Mouse (Mus musculus) heart, postnatal 36 days (tissue): ENCODE results near the gene Mtap. TPM values are rescaled to one million over a fixed set of nuclear protein-coding genes. Genes with fewer than 3 reads are reported as not detected.

Experiments
- DNase-seq, 2 experiments: peaks; one replicate each; pipeline ENCODE4 v3.0.0; 2021 to 2022
- intact Hi-C: fragments of 180-260 bp; cut with DNase I; formaldehyde crosslinking; loops from one replicate; pipeline ENCODE4 v1.15.1; 2025
- total RNA-seq, 2 experiments: library from RNA; stranded (reverse); gene quantifications; 2 replicates each; pipeline ENCODE4 v1.2.3; 2021

Mtap gene
- total RNA-seq, 2 experiments from 2014 or later: 20.5 to 21.0 TPM

DNA sequence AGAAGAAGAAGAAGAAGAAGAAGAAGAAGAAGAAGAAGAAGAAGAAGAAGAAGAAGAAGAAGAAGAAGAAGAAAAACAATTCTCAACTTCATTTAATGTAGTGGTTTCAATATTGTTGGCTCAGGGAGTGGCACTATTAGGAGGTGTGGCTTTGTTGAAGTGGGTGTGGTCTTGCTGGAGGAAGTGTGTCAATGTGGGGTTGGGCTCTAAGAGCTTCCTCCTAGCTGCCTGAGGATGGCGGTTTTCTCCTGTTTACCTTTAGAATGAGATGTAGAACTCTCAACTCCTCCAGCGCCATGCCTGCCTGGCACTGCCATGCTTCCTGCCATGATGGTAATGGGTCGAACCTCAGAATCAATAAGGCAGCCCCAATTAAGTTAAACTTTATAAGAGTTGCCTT, 5.1 kb upstream of the Mtap start:
- DNase-seq: no peak
- intact Hi-C loops: no loop called here

DNA sequence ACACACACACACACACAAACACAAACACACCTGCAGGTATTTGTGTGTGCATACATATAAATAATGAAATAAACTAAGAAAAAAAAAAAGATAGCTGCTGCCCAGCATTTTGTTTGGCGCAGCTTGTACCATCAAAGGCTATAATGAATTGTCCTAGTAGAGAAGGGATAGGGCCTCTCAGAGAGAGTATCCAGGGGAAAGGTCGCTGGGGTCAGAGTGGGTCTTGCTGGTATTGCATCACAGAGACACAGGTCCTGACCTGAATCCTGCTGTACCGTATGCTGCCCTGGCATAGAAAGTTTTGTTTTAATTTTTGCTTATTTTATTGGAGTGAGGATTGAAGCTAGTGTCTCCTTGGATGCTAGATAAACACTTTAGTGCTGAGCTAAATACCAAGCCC, 566 bp upstream of the Mtap start:
- DNase-seq: no peak
- intact Hi-C loops: no loop called here

DNA sequence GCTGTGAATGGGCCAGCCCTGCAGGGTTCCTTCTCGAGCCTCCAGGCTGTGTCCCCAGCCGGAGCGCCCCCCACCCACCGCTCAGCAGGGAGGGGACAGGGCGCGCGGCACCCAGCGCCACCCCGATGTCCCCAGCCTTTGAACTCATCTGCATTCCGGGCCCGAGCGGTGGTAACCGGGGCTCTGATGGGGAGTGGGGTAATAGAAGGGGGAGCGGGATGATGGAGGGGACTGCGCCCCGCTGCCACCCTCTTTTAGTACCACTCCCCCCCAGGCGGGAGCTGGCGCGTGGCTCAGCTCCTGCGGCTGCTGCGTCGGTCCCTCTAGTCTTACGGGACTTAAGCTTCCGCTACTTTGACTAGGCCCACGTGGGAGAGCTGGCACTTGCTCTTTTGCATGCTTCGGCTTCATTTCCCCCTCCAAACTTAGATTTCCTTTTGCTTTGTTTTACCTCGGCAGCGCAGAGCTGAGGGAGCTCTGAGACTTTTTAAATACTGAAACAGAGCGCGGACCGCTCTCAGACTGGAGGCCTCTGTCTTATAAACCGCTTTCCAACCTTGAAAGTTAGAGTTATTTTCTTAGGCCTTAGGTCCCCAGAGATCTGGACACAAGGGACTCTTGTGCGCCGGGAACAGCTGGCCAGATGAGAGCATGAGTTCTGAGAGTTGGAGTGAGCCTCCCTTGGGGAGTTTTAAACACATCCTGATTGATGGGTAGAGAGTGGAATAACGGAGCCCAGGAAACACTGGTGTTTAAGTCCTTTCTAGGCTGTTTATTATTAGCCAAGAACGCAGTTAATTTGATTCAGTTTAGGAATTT, 829 bp downstream of the Mtap start:
- intact Hi-C loops: no loop called here

DNA sequence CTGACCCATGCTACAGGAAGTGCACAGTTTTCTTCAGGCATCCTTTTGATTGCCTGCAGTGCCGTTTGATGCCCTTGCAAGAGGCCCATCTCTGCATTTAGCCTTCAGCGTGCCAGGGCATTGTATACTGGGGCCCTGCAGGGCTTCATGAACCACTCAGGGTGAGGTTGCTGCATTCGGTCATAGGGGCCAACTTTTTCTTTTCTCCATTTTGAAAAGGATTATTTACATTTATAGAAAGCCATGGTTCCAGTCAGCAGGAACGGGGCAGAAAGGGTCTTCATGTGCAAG, 1.4 kb downstream of the Mtap start:
- intact Hi-C loops: no loop called here
- DNase-seq: no peak

More for the DNA sequence above, 829 bp downstream of the Mtap start:
- peak; percentile 52 to 60 for DNase-seq

DNA sequence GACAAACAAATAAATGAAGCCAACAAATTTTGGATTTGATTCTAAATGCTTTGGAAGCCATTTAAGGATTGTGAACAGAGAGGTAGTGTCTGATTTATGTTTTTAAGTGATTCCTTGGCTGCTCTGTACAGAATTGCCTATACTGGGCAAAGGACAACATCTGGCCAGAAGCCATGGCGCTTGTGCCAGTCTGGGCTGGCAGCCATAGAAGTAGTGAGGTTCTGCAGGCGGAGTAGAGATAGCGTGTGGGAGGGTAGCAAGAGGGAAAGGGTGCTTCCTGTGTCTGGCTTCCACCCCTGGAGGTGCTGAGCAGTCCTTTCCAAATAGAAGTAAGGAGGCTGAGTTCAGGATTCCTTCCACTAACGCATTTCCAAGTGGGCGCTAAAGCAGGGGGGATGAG, 3.9 kb downstream of the Mtap start:
- intact Hi-C loops: loop anchor here (5.0 kb wide), 1 partner anchor 151 kb away; the partner anchor contains the start of gene Cdkn2a
- DNase-seq: peak; percentile 67 to 70

DNA sequence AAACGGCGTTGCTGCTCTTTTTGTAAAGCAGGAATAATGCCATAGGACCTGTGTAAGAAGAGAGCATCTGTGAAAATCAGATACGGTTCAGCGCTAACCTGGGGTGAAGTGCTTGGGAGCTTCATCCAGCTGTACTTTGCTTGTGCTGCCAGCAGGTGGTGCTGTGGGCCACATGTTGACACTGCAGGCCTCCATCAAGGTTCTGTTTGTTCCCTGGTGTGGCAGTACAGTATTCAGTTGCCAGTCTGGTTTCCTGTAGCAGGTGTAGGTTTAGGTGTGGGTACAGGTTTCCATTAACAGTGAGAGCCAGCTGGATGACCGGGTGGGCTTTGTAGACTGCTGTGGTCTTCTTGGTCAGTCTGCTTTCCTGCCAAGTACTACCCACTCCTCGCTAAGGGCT, 8.5 kb downstream of the Mtap start:
- intact Hi-C loops: loop anchor here (1.0 to 5.0 kb wide), 2 partner anchors 165 to 547 kb away; no protein-coding TSS in a partner anchor

DNA sequence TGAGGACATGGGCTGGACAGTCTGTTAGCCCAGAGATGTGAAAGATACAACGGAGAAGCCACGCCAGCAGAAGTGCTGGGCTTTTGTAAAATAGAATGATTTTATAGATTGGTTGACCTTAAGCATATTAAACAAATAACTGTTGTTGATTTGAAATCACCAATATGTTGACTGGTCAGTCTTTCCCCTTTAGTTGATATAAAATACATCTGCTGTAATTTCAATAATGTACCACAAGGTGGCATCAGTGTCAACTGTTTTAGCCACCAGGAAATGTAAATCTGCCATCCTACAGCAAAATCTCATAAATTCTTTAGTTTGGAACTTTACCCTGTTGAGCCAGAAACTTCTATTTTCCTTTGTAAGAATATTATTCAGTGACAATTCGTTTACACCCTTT, 9.4 kb downstream of the Mtap start:
- DNase-seq: peak in 1 of 2 experiments; percentile 5

More for the DNA sequence above, 8.5 kb downstream of the Mtap start:
- DNase-seq: peak; percentile 80 to 86

DNA sequence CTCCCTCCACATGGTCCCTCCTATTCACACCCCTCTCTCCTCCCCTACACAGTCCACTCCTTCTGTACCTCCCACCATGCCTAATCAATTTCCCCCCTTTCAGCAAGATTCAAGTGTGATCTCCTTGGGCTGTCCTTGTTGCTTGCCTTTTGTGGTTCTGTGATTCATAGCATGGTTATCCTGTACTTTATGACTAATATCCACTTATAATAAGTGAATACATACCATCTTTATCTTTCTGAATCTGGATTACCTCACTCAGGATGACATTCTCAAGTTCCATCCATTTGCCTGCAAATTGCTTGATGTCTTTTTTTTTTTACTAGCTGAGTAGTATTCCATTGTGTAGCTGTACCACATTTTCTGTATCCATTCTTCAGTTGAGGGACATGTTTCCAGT, 12.3 kb downstream of the Mtap start:
- DNase-seq: no peak
- intact Hi-C loops: loop anchor here (5.0 kb wide), 1 partner anchor 543 kb away; no protein-coding TSS in a partner anchor

More for the DNA sequence above, 9.4 kb downstream of the Mtap start:
- intact Hi-C loops: loop anchor here (1.0 to 5.0 kb wide), 2 partner anchors 378 to 546 kb away; no protein-coding TSS in a partner anchor

DNA sequence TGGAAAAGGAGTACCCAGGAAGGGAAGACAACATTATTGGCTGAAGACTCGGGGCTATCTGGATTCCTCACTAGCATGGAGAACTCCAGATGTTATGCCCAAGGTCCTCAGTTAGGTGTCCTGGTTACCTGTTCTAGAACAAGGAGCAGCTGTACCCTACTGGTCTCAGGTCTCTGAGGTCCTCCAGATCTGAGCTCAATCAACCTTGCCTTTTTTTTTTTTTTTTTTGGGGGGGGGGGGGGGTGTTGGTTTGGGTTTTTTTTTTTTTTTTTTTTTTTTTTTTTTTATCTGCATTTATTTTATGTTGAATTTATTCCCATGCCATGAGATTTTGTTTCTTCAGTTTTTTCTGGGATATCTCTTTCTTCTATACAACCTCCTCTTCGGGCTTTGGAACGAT, 24.5 kb downstream of the Mtap start:
- DNase-seq: no peak
- intact Hi-C loops: no loop called here

DNA sequence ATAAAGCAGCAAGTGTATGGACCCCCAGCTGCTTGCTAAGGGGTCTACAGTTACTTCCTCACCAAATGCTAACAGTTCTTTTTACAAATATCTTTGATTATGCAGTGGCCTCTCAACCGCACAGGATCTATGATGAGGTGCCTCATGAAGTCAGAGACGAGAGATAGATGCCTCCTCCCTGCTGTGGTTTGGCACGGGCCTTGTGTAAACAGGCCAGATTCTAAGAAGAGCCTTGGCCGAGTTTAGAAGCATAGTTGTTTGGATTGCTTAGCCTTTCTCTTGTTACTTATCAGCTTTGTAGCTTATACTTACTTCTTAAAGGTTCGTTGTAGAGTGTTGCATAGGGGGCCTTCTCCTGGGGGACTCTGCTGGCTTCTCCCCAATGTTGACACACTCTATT, 25.6 kb downstream of the Mtap start:
- intact Hi-C loops: no loop called here
- DNase-seq: no peak

DNA sequence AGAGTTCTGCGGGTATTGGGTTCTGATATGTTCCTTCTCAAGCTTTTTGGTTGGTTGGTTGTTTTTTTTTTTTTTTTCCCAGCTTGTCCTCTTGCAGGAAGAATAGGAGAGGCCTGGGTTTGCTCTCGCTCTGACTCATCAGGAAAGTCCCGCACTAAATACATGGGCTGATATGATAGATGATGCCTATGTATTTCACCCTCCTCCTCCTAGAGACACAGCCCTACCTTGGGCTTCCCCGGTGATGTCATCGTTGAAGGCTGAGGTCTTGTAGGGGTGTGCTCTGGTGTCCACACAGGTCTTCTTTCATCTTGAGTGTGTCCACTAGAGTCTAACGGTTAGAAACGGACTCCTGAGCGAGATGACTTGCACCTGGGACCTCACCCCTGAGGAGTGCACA, 26.7 kb downstream of the Mtap start:
- no peak for DNase-seq
- intact Hi-C loops: no loop called here

DNA sequence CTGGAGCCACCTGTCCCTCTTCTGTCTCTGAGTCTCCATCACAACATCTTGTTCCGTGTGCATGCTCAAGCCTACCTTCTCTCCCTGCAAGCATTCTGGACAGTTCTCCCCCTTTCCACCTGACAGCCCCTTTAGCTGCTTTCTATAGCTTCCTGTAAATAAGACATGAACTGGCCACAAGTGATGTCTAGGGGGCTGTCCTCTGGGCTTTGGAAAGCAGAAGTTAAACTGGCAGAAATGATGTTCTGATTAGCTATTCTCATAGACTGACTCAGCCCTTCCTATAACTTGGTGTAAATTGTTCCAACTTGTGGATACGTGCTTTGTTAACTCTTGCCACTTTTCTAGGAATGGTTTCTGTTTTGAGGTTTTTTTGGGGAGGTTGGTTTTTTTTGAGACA, 27.8 kb downstream of the Mtap start:
- DNase-seq: no peak
- intact Hi-C loops: no loop called here

DNA sequence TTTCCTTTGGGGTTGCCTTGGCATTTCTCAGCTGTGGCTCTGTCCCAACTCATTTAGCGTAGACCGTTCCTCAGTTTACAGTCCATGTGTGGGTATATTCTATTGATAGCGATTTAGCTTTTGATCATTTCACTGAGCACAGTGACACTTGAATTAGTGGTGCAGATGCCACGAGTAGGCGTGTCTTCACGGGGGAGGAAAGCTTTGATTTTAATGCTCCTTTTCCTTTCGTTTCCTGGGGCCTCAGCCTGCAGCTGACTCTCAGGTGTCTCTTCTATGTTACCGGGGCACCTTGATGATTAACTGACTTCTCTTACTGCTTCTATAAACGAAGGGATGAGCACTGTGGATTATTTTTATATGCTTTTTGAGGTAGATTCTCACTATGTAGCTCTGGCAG, 32.0 kb downstream of the Mtap start:
- DNase-seq: no peak
- intact Hi-C loops: no loop called here

DNA sequence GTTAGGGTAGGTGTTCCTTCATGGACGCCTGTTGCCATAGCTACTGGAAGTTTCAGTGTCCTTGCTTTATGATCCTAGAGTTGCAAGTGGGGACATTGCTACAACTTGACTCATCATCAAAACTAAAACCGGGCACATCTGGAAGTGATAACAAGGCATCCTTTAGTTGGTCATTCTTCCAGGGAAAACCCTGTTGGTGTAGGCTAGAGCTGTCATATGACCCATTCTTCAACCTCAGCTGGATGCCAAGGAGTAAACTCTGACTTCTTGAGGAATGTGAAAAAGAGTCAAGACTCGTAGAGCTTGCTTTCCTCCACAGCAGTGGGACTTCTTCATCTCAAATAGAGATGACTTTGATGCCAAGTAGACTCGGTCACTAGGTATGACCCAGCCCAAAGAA, 32.8 kb downstream of the Mtap start:
- intact Hi-C loops: no loop called here
- DNase-seq: no peak

DNA sequence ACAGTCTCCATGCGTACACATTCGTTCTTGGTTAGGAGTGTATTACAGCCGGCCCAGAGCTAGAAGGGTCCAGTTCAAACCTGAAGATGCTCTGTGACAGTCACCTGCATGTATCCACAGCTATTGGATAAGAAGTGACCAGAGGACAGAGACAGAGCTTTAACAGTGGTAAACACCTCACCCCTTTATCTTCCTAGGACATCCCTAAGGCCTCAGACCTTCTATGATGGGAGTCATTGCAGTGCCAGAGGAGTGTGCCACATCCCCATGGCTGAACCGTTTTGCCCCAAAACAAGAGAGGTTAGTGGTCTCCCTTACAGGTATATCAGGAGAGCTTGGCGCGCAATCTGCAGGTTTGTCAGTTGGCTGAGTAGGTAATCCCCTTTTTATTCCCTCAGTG, 34.0 kb downstream of the Mtap start:
- intact Hi-C loops: no loop called here
- DNase-seq: no peak

DNA sequence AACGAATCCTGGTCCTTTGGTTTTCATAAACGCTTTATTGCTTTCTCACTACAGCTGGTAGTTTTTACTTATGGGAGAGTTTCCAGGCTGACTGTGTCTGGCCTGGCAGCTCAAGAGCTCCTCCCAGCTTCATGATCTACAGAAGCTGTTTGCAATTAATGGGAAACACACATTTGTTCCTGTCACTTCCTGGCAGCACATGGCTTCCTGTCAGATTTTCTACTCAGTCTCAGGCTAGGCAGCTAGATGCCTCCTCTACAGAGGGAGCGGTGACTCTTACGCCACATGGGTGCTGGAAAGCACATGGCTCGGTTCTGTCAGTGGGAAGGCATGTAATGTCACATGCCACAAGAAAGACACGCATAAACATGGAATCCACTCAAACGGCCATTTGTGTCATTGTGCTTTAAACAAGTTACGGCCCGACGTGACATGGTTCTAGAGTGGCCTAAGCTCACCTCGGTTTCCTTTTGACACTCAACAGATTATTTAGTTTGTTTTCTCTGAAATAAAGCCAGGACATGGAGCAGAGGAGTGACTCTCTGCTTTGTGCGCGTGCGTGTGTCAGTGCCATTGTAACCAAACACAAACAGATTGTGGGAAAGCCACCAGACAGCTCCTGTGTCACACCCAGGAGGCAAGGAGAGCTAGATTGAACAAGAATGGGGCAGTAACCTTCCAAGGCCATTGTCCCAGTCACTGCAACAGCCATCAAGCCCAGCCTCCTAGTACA, 36.1 kb downstream of the Mtap start:
- intact Hi-C loops: no loop called here
- peak; percentile 30 to 33 for DNase-seq

DNA sequence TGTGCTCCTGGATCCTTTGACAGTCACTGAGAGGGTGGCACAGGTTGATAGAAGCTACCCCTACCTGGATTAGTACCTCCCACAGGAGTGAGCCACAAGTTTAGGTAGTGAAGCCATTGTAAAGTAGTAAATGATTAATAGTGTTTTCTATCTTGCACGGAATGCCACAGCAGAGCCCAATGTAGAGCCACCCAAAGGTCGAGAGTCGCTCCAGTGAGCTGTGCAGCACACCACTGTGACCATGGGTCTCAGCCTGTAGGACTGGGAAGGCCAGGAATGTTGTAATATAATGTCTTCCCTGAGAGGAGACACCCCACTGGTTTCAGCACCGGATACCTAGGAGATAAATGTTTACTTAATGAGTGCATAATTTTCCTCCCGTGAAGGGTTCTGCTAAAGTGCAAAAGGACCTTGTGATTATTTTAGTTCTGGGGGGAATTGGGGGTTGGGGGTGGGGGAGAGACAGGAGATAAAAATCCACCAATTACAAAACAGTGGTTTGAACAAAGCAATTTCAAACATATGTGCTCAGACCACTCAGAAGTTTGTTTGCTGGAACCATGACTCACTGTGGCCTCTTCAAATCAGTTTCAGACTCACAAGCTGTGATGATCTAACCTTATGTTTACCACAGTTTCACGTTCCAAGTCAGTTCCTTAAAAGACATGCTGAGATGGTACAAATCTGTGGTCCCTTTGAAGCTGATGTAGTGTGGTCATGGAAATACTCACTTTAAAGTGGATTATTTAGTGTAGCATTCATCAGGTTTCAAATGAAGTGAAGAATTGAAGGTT, 40.8 kb downstream of the Mtap start:
- intact Hi-C loops: no loop called here
- DNase-seq: no peak

DNA sequence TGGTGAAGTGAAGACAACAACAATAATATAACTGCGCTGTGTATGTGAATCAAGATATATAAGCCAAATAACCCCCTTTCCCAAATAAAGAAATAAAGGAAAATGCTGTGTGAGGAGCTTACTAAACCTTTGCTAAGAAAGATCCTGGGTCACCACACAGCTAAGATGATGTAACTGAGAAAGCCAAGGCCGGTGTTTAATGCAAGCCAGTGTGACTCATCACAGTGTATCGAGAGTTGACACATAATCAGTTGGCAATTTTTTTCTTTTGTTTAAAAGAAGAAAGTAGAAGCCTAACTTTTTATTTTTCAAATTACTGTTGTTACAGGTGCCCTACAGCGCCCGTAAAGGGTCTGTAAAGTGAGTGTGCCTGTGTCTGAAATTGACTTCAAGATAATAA, 43.2 kb downstream of the Mtap start:
- intact Hi-C loops: no loop called here
- no peak for DNase-seq

DNA sequence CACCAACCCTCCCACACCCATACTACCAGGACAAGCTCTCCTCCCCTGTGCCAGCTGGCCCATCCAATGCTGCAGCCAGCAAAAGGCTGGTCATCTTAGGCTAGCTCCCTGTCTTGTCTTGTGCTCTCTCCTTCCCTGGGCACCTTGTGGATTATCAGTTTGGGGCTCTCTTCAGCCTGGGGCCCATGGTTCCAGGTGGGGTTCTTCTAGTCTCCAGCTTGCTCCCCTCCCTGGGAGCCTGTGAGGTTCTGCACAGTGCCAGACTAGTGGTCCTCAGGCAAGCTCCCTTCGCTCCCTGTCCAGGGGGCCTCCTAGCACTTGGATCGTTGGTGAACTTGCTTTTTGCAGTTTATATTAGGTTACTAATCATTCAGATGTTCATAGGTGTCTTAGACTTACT, 44.7 kb downstream of the Mtap start:
- intact Hi-C loops: no loop called here
- DNase-seq: no peak

DNA sequence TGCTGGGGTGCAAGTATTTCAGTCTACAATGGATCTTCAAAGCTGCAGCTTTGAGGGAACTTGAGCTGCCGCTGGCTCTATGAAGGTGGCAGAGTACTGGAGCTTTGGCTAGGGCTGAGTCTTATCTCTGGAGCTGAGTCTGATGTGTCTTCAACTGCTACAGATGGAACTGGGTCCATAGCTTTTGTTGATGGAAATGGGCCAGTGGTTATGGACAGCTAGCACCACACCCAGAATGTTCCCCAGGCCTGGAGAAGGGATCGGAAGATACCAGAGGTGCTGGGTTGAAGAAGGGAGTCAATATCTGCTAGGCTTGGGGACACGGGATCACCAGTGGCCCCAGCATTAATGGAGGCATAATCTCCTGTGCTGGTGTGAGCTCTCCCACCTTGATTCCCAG, 45.6 kb downstream of the Mtap start:
- intact Hi-C loops: no loop called here
- no peak for DNase-seq

DNA sequence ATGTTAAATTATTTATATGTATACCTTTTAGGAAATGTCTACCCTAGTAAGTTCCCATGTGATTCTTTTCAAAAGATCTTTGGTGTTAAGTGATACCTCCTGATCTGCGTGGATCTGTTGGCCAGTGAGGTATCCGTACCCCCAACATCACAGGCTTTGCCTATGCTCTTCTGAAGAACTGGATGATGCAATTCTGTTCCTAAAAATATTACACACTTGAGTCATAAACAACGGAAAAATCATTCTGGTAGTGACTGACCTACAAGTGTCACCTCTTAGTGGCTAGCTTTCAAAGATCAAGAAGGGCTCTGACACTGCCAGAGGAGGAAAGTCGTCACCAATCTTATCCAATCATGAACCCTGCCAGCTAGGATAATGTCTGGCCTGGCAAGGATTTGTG, 58.6 kb downstream of the Mtap start:
- no peak for DNase-seq
- intact Hi-C loops: no loop called here
